Mouse (Mus musculus) liver, adult (tissue): ENCODE results near the gene Tada2b.

Experiments
- GATA4 ChIP-seq: IDR thresholded peaks from 2 replicates; pipeline ENCODE4 v1.6.1; 2014; ENCODE audit warnings: mild to moderate bottlenecking, low read length; ENCODE audit not compliant: insufficient replicate concordance

Tada2b gene

GRCm38 (mm10) chr5:36460712-36461111 is 23.4 kb downstream of the Tada2b start:
- TF ChIP-seq GATA4, result no peak

- TF ChIP-seq GATA4, result no peak
Observed at GRCm38 (mm10) chr5:36458926-36459325, 25.2 kb downstream of the Tada2b start.

- no peak for TF ChIP-seq GATA4
Observed at GRCm38 (mm10) chr5:36457706-36458105, 26.4 kb downstream of the Tada2b start.

- TF ChIP-seq GATA4, result no peak
Observed at GRCm38 (mm10) chr5:36452821-36453220, 31.3 kb downstream of the Tada2b start.

- no peak for TF ChIP-seq GATA4
Observed at GRCm38 (mm10) chr5:36451872-36452389, 32.2 kb downstream of the Tada2b start.

- TF ChIP-seq GATA4, result no peak
Observed at GRCm38 (mm10) chr5:36451119-36451518, 33.0 kb downstream of the Tada2b start.

- TF ChIP-seq GATA4, result no peak
Observed at GRCm38 (mm10) chr5:36449710-36450358, 34.3 kb downstream of the Tada2b start.

- no peak for TF ChIP-seq GATA4
Observed at GRCm38 (mm10) chr5:36447872-36448271, 36.2 kb downstream of the Tada2b start.

- no peak for TF ChIP-seq GATA4
Observed at GRCm38 (mm10) chr5:36446166-36446890, 37.8 kb downstream of the Tada2b start.

GRCm38 (mm10) chr5:36445028-36445427 is 39.1 kb downstream of the Tada2b start:
- TF ChIP-seq GATA4, result no peak

- TF ChIP-seq GATA4, result no peak
Observed at GRCm38 (mm10) chr5:36444611-36445010, 39.5 kb downstream of the Tada2b start.

GRCm38 (mm10) chr5:36440741-36441140 is 43.3 kb downstream of the Tada2b start:
- TF ChIP-seq GATA4, result no peak

- no peak for TF ChIP-seq GATA4
Observed at GRCm38 (mm10) chr5:36436858-36437257, 47.2 kb downstream of the Tada2b start.

GRCm38 (mm10) chr5:36434398-36434967 is 49.6 kb downstream of the Tada2b start:
- TF ChIP-seq GATA4, result no peak

- TF ChIP-seq GATA4, result no peak
Observed at GRCm38 (mm10) chr5:36431711-36432110, 52.4 kb downstream of the Tada2b start.

- no peak for TF ChIP-seq GATA4
Observed at GRCm38 (mm10) chr5:36429551-36429950, 54.5 kb downstream of the Tada2b start.
